Mouse (Mus musculus): ENCODE measurements at regions not wholly inside any gene's neighbourhood (a gene's known extent, or its start where the extent isn't known, plus 50 kb on each side); places are given as distances from the start of the nearest gene placed in this dataset.
A peak's percentile ranks its signal among the peaks of the same experiment; 100 is the strongest.
"Not testable (repeated sequence)": the region's sequence is repeated elsewhere in the genome, so short reads cannot be mapped to it uniquely, and the experiment has no call there.

- DNase-seq, result no peak
Measured at GRCm38 (mm10) chr11:26826194-26826593, 232.4 kb upstream of the Vrk2 start.

DNA sequence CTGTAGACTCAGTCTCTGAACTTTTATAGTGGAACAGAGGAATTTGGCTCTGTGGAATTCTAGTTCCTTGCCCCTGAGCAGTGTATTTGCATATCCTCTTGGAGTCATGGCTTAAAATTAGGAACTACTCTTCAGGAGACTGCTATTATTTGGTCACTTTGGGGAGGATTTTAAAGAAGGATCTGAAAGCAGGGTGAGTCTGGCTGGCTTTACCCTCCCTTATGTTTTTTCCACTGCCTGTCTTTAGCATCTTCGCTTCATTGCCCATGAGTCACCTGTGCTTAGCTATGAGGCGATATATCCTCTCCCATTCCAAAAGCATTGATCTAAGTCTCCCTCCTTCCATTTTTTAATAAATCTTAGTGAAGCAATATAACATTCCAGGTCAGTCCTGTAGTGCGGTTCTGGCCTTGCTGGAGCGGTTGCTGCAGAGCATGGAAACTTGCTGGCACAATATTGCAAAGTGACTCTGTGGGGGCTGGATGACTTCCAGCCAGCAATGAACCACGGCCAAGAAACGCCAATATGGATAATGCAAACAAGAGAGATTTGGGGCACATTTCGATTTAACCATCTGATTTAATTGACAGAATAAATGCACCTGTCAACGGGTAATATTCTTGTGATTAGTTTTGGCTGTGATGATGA, 230.4 kb upstream of the Vrk2 start:
- no peak for DNase-seq

DNA sequence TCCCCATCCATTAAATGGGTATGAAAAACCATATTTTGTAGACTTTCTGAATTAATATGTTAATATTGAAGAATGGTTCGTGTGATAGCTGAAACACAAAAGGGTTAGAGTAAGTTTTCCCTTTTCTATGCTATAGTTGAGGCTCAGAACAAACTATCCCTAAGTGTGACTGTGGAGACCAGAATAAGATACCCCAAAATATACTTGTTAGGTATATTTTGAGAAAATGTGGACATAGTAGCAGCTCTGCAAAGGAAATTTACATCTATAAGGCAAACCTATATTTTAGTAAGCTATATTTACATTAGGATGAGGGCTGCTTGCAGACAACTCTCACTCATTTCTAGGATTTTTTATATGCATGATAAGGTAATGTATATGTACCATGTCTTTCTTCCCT, 227.3 kb upstream of the Vrk2 start:
- DNase-seq, result no peak

DNA sequence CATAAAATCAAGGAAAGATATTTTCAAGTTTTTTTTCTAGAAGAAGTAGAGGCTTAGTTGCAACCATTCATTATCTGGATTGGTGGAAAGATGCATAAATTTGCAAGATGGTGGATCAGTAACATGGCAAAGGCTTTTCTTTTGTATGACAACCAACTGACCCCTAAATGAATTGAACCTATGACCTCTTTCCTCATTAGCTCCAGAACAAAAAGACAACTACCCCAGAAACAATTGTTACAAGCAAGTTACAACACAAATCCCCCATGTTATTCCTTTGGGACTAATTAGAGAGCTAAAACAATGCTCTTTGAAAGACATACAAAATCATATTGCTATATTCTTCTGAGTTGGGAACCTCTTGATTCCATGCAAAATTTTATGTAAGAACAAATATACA, 223.5 kb upstream of the Vrk2 start:
- no peak for DNase-seq

DNA sequence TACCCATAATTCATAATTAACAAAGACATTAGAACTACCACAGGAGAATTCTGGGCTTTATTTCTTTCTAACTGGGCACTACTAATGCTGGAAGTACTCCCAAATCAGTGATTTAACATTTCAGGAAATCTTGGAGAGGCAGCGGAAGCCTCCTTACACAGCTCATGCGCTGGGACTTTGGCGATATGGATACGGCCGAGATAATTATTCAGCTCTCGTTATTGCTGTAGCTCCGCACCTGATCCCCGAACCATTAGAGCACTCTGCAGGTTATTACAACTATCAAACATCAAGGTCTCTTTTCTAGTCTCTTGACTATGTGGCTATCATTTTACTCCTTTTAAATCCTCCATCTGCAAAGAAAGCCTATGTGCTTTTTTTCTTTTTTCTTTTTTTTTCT, 221.3 kb upstream of the Vrk2 start:
- DNase-seq, result no peak

DNA sequence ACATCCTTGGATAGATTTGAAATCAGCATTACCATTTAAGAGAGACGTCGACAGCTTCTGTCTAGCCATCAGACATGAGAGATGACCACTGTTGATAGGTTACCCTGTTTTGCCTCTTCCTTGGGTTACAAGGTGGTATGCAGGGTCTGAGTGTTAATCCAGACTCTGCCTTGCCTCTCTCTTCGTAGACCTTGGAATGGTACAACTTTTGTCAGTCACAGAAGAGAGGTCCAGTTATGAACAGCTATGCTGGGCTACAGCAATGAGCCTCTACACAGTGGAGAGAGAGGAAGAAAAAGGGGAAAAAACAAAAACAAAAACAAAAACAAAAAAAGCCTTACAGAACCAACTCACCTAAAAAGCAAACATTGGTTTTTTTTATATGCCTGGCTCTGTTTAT, 220.8 kb upstream of the Vrk2 start:
- DNase-seq, result no peak

DNA sequence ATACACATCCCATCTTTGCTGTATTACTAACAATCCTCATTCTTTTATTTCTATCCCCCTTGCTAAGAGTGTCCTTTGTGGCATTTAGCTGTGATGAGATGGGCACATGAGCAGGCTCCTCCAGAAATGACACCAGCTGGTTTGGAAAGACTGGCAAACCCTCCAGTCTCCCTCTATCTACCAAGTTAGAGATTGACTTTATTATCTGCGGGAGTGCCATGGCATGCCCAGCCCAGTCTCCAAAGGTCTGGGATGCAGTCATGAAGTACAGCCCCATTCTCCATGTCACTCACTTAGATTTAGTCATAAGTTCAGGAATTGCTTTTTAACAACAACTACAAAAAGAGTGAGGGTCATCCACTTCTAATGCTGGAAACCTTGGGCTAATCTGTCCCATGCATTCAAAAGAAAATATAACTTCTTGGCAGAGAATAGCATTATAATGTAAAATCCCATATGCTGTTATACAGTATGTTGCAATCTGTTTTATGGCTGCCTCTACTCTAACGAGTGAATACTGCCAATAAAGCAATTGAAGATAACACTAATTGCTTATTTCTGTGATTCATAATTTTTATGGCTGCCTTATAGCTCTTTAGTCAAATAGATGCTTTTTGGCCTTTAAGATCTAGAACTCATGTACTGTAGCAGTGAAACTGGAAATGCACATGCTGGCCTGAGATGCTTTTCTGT, 208.6 kb upstream of the Vrk2 start:
- DNase-seq, result no peak

- DNase-seq, result no peak
Measured at GRCm38 (mm10) chr11:26800296-26800695, 206.5 kb upstream of the Vrk2 start.

- no peak for DNase-seq
Measured at GRCm38 (mm10) chr11:26794629-26794966, 200.8 kb upstream of the Vrk2 start.

DNA sequence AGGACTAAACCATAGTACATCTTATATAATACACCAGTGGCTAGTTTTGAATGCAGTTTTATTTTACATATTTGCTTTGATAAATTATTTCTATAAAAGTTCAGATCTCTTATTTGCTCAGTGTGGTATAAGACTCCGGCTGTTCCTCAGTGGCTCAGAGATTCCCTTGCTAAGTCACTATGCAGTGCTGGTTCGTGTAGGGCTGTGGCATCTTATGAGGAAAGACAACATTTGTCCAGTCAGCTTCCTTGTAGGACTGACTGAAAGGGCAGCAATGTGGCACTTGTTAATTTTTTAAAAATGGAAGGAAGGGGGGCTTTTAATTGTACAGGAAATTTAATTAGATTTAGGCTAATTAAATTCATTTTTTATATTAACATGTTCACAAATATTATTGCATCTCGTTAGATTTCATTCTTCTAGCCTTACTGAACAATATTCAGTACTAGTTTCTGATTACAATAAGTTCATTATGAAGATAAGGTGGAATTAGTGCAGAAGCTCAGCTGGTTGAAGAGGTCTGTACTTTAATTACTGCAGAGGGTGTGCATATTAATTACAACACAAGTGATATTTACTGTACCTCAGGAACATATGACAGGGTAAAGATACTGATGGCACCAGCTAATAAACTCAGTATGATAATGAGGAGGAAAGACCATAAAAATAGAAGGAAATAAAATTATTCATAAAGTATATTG, 200.3 kb upstream of the Vrk2 start:
- DNase-seq, result no peak

- DNase-seq, result no peak
Measured at GRCm38 (mm10) chr11:26789281-26789680, 195.5 kb upstream of the Vrk2 start.

DNA sequence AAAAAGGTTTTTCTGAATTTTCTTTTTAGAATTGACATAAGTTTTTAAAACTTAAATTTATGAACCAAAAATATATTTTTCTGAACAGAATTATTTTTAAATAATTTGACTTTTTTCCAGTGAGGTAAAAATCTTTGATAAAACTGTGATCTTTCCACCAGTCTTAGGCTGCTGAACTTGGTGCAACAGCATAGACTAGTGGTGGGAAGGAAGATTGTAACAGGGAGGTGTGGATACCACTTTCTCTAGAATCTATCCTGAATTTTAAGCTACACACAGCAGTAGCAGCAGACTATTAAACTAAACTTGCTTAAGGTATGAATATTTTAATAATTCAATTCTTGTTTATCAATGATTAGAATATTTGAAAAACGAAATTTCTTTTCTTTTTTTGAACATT, 191.4 kb upstream of the Vrk2 start:
- DNase-seq, result no peak

DNA sequence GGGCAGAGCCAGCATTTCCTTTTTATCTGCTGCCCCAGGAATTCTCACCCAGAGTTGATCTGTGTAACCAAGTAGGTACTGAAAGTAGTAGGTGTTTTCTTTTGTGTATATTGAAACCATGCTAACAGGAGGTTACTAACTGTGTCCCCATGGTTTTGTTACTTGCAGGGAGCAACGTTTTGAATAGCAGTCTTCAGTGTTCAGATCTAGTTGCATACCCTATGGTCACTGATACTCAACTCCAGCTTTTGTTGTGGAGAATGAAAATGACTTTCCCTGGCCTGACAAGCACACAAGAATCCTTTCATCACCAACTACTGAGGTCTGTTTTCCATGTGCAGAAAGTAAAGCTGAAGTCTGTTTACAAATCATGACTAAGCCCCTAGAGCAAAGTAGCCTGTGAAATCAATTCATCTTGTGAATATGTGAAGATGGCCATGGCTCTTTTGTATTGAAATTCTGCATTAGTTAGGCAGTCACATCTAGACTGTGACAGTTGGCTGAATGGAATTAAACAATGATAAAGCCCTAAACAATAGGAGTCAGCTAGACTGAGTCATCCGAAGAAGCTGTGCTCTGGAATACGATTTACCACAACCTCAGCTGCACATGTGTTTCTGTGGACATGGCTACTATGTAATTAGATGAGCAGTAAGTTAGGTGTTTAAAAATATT, 179.5 kb upstream of the Vrk2 start:
- DNase-seq, result no peak

DNA sequence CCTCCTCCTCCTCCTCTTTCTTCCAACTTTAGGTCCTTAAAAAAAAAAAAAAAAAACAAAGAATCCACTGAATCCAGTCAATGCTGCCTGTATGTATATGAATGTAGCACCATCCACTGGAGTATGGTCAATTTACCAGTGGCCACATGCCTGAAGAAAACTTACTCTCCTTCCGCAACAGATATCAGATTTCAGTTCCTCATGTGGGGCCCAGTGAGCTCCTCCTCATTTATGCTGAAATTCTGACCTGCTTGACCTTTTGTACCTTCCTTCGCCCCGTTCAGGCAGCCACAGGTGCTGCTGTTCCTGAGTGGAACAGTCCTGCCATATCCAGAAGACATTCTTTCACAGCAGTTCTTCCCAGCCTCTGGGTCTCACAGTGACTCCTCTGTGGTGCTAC, 161.8 kb upstream of the Vrk2 start:
- peak; percentile 15 to 43 for DNase-seq

GRCm38 (mm10) chr11:26753616-26754015, 159.8 kb upstream of the Vrk2 start:
- no peak for DNase-seq

GRCm38 (mm10) chr11:26742235-26742634, 148.4 kb upstream of the Vrk2 start:
- DNase-seq, result no peak

DNA sequence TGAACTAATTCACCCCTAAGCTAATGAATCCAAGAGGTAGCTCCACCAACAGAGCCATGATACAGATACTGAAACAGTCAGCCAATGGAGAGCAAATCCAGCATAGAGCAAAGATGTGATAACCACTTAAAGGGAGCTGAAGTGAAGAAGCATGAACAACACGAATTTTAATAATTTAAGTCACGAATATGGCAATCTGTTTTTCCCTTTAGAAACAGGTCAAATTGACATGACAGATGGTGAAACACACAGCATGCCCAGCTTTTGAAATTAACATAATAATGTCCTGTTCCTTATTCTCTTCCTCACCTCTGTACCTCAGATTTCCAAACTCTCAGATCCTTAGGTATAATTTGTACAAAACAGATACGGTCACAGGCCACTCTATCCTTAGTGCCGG, 145.9 kb upstream of the Vrk2 start:
- no peak for DNase-seq

DNA sequence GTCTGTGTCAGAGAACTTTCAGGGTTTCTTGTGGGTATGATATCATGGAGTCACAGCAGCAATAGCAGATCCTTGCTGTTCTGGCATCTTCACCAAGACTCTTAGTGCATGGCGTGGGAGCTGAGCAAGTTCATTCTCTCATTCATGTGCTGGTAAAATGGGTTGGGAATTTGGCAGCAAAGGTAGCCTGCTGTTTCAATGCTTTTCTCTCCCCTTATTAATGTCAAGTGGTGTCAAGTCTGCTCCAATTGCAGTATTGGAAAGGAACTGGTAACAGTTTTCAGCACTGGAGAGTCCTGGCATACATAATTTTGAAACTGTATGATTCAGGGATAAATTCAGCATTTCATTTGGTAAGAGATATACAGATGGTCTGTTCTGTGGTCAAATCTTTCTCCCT, 133.2 kb upstream of the Vrk2 start:
- DNase-seq, result no peak

GRCm38 (mm10) chr11:26724963-26725721, 131.3 kb upstream of the Vrk2 start:
- no peak for DNase-seq

GRCm38 (mm10) chr11:26722292-26722691, 128.5 kb upstream of the Vrk2 start:
- no peak for DNase-seq

DNA sequence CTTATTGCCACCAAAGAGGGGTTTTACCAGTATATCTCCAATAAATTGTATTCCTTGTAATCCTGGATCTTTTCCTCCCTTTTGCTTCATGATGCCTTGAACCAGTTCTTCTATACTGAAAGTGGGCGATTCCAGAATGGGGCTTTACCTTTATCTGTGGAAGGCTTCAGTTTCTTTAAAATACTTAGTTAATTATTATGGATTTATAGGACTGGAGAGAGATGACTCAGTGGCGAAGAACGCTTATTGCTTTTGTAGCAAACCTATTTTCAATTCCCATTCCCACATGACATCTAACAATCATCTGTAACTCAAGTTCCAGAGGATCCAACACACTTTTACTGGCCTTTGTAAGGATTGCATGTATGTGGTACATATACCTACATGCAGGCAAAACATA, 127.4 kb upstream of the Vrk2 start:
- no peak for DNase-seq

GRCm38 (mm10) chr11:26711237-26711636, 117.4 kb upstream of the Vrk2 start:
- not testable (repeated sequence) for DNase-seq

DNA sequence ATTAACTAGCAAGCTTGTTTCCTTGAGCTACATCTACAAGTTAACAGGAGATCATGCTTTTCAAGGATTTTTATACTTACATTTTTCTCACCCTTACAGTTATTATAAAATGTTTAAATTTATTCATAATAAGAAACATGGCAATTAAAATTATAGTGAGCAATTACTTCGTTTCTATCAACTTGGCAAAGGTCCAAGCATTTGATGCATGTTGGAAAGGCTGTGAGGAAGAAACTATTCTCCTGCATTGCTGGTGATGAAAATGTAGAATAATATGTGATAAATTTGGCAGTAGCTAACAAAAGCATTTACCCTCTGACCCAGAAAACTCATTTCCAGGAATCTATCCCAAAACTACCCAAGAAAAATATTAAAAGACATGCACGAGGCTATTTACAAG, 114.8 kb upstream of the Vrk2 start:
- no peak for DNase-seq
